Mouse (Mus musculus) gastrocnemius, adult 18-20 months (tissue): ENCODE data around the gene Prdx1. TPM values are rescaled to one million over a fixed set of nuclear protein-coding genes. Genes with fewer than 3 reads are reported as not detected.
"Not testable (repeated sequence)": the region's sequence is repeated elsewhere in the genome, so short reads cannot be mapped to it uniquely, and the experiment has no call there.

Experiments
- DNase-seq: peaks from one replicate; pipeline ENCODE4 v3.0.0; 2021; ENCODE audit warnings: low spot score
- total RNA-seq, 2 experiments: library from RNA; stranded (reverse); gene quantifications; 2 replicates each; pipeline ENCODE4 v1.2.3; 2021

Gene Prdx1
- total RNA-seq, 2 experiments from 2014 or later = 267 to 272 TPM

GRCm38 (mm10) chr4:116677808-116678207 is 7.5 kb upstream of the Prdx1 start:
- no peak for DNase-seq

GRCm38 (mm10) chr4:116679141-116679540 is 6.2 kb upstream of the Prdx1 start:
- no peak for DNase-seq

GRCm38 (mm10) chr4:116680521-116680920 is 4.8 kb upstream of the Prdx1 start:
- DNase-seq = not testable (repeated sequence)

GRCm38 (mm10) chr4:116683957-116684356 is 1.4 kb upstream of the Prdx1 start:
- DNase-seq = no peak

- no peak for DNase-seq
Observed at GRCm38 (mm10) chr4:116684665-116685064, 679 bp upstream of the Prdx1 start.

GRCm38 (mm10) chr4:116687041-116687440 is 1.7 kb downstream of the Prdx1 start:
- DNase-seq = no peak

- DNase-seq = no peak
Observed at GRCm38 (mm10) chr4:116689309-116689876, 4.0 kb downstream of the Prdx1 start.

GRCm38 (mm10) chr4:116692146-116692545 is 6.8 kb downstream of the Prdx1 start:
- no peak for DNase-seq

- no peak for DNase-seq
Observed at GRCm38 (mm10) chr4:116693785-116694184, 8.4 kb downstream of the Prdx1 start.

- no peak for DNase-seq
Observed at GRCm38 (mm10) chr4:116698693-116699342, 13.5 kb downstream of the Prdx1 start.

GRCm38 (mm10) chr4:116700964-116701363 is 15.6 kb downstream of the Prdx1 start:
- no peak for DNase-seq

- peak; percentile 68 for DNase-seq
Observed at GRCm38 (mm10) chr4:116703804-116704203, 18.5 kb downstream of the Prdx1 start.

GRCm38 (mm10) chr4:116707666-116708065 is 22.3 kb downstream of the Prdx1 start:
- DNase-seq = no peak

GRCm38 (mm10) chr4:116708201-116708764 is 22.9 kb downstream of the Prdx1 start, which contains the start of the genes Mmachc and Ccdc163:
Gene Mmachc, minus strand, starts transcription at chr4:116708406.
Gene Ccdc163, plus strand, starts transcription at chr4:116708509.
- peak; percentile 95 for DNase-seq

GRCm38 (mm10) chr4:116708791-116709390 is 23.5 kb downstream of the Prdx1 start:
- DNase-seq = no peak

- DNase-seq = no peak
Observed at GRCm38 (mm10) chr4:116710154-116710553, 24.8 kb downstream of the Prdx1 start.

GRCm38 (mm10) chr4:116712536-116712935 is 27.2 kb downstream of the Prdx1 start:
- no peak for DNase-seq

- DNase-seq = peak; percentile 74
Observed at GRCm38 (mm10) chr4:116719396-116719795, 34.1 kb downstream of the Prdx1 start.

- peak; percentile 95 for DNase-seq
Observed at GRCm38 (mm10) chr4:116720343-116721097, 35.2 kb downstream of the Prdx1 start, which contains the start of gene Tesk2. Gene Tesk2, plus strand, starts transcription at chr4:116720948.

GRCm38 (mm10) chr4:116721098-116721628 is 35.8 kb downstream of the Prdx1 start:
- DNase-seq = no peak

GRCm38 (mm10) chr4:116722230-116722629 is 36.9 kb downstream of the Prdx1 start:
- no peak for DNase-seq
